Mouse (Mus musculus) embryonic facial prominence, embryonic 11.5 days (tissue): Measurements from ENCODE around the gene Dst. TPM values are rescaled to one million over a fixed set of nuclear protein-coding genes. Genes with fewer than 3 reads are reported as not detected.

ENCODE experiments used
- ATAC-seq: fragments of 200-750 bp; cut with Nextera tagmentation; replicated peaks from 2 replicates; pipeline ENCODE4 v1.8.0; 2017; ENCODE audit warnings: low read depth; ENCODE audit not compliant: insufficient number of reproducible peaks, low FRiP score, low TSS enrichment
- DNase-seq: peaks from one replicate; pipeline ENCODE4 v3.0.0-alpha.2; 2015; ENCODE audit warnings: low spot score
- H3K27ac ChIP-seq: fragments of 300-500 bp; sonication (generic); replicated peaks from 2 replicates; pipeline ENCODE4 v1.5.1; 2014; ENCODE audit warnings: mild to moderate bottlenecking, low read depth, low read length, control low read depth
- H3K27me3 ChIP-seq: fragments of 300-500 bp; sonication (generic); 2 replicates; pipeline ENCODE4 v1.6.1; 2014; ENCODE audit warnings: mild to moderate bottlenecking, low read length, moderate library complexity, mixed read lengths; ENCODE audit not compliant: control insufficient read depth, insufficient read depth
- H3K36me3 ChIP-seq: fragments of 300-500 bp; sonication (generic); replicated peaks from 2 replicates; pipeline ENCODE4 v1.6.1; 2014; ENCODE audit warnings: low read depth, mild to moderate bottlenecking, low read length, moderate library complexity, mixed read lengths; ENCODE audit not compliant: control insufficient read depth, insufficient read depth
- H3K4me1 ChIP-seq: fragments of 300-500 bp; sonication (generic); 2 replicates; pipeline ENCODE4 v1.6.1; 2014; ENCODE audit warnings: low read length, mixed read lengths; ENCODE audit not compliant: control insufficient read depth, insufficient read depth
- H3K4me2 ChIP-seq: fragments of 300-500 bp; sonication (generic); 2 replicates; pipeline ENCODE4 v1.6.1; 2014; ENCODE audit warnings: low read depth, mild to moderate bottlenecking, control low read depth, low read length, moderate library complexity
- H3K4me3 ChIP-seq: fragments of 300-500 bp; sonication (generic); 2 replicates; pipeline ENCODE4 v1.5.1; 2014; ENCODE audit warnings: low read depth, low read length, control low read depth
- H3K9ac ChIP-seq: fragments of 300-500 bp; sonication (generic); replicated peaks from 2 replicates; pipeline ENCODE4 v1.6.1; 2014; ENCODE audit warnings: mild to moderate bottlenecking, control low read depth, low read length
- H3K9me3 ChIP-seq: fragments of 300-500 bp; sonication (generic); replicated peaks from 2 replicates; pipeline ENCODE4 v1.6.1; 2016; ENCODE audit warnings: mild to moderate bottlenecking, low read length, inconsistent platforms, mixed read lengths; ENCODE audit not compliant: control insufficient read depth
- WGBS: fragments of 180-500 bp; shearing (Covaris S2); extraction: QIAGEN DNeasy Blood & Tissue Kit; methylation state at CpG from one replicate; pipeline ENCODE4 v1.1.7; 2014; 5-methylcytosine and 5-hydroxymethylcytosine counted together
- polyA plus RNA-seq: library from polyadenylated mRNA; unstranded; fragments of >200 nt; fragmentation: Nextera tagmentation; extraction: Ambion mirVana; gene quantifications from 2 replicates; pipeline ENCODE4 v1.2.1, GENCODE M21; 2014

Dst gene
- polyA plus RNA-seq, 1 experiment from 2014 or later = 20.7 TPM

GRCm38 (mm10) chr1:34268520-34268919 lies 360.5 kb downstream of the Dst start:
- Histone ChIP-seq H3K4me1 (no peaks in the 10 kb centered on the region), H3K36me3 (no peaks in the 10 kb centered on the region; the same call in none of the 2 replicates), H3K27ac (no peak overlapping the region), H3K9ac (no peak overlapping the region), H3K4me3 (no peak overlapping the region), H3K4me2 (no peak overlapping the region), H3K27me3 (no peaks in the 10 kb centered on the region), H3K9me3 (no peaks in the 10 kb centered on the region)
- DNase-seq (no peak), ATAC-seq (no peak)
- WGBS = 89% methylated on average over 13 of the region's 13 CpGs

- Histone ChIP-seq H3K9me3 (no peaks in the 10 kb centered on the region), H3K27ac (no peak overlapping the region), H3K4me1 (no peaks in the 10 kb centered on the region), H3K4me2 (no peak overlapping the region), H3K36me3 (no peaks in the 10 kb centered on the region; the same call in none of the 2 replicates), H3K27me3 (no peaks in the 10 kb centered on the region), H3K9ac (no peak overlapping the region), H3K4me3 (no peak overlapping the region)
- DNase-seq (no peak), ATAC-seq (no peak)
- WGBS = 87% methylated on average over 11 of the region's 11 CpGs
Observed at GRCm38 (mm10) chr1:34269578-34269977, 361.6 kb downstream of the Dst start.

GRCm38 (mm10) chr1:34273922-34274321 lies 365.9 kb downstream of the Dst start:
- Histone ChIP-seq H3K4me1 (no peaks in the 10 kb centered on the region), H3K36me3 (no peaks in the 10 kb centered on the region; the same call in none of the 2 replicates), H3K27me3 (no peaks in the 10 kb centered on the region), H3K9me3 (no peaks in the 10 kb centered on the region), H3K4me3 (no peak overlapping the region), H3K4me2 (no peak overlapping the region), H3K9ac (no peak overlapping the region), H3K27ac (no peak overlapping the region)
- DNase-seq = no peak
- 91% methylated on average over 12 of the region's 12 CpGs for WGBS
- no peak for ATAC-seq

GRCm38 (mm10) chr1:34275787-34276186 lies 367.8 kb downstream of the Dst start:
- no peak overlapping the region for H3K27ac ChIP-seq
- WGBS = 95% methylated on average over 13 of the region's 13 CpGs
- no peaks in the 10 kb centered on the region; the same call in 1 of the 2 replicates for H3K36me3 ChIP-seq
- ATAC-seq = no peak
- H3K9ac ChIP-seq = no peak overlapping the region
- H3K9me3 ChIP-seq = no peaks in the 10 kb centered on the region
- H3K4me3 ChIP-seq = no peak overlapping the region
- H3K4me1 ChIP-seq = no peaks in the 10 kb centered on the region
- no peak for DNase-seq
- no peak overlapping the region for H3K4me2 ChIP-seq
- no peaks in the 10 kb centered on the region for H3K27me3 ChIP-seq

GRCm38 (mm10) chr1:34276756-34277155 lies 368.7 kb downstream of the Dst start:
- no peaks in the 10 kb centered on the region for H3K36me3 ChIP-seq
- H3K9ac ChIP-seq = no peak overlapping the region
- DNase-seq = no peak
- no peak overlapping the region for H3K27ac ChIP-seq
- ATAC-seq = no peak
- WGBS = 93% methylated on average over 7 of the region's 7 CpGs
- H3K27me3 ChIP-seq = no peaks in the 10 kb centered on the region
- H3K4me1 ChIP-seq = no peaks in the 10 kb centered on the region
- no peak overlapping the region for H3K4me3 ChIP-seq
- no peak overlapping the region for H3K4me2 ChIP-seq
- H3K9me3 ChIP-seq = no peaks in the 10 kb centered on the region

- 89% methylated on average over 8 of the region's 8 CpGs for WGBS
- Histone ChIP-seq H3K36me3 (no peaks in the 10 kb centered on the region), H3K4me3 (no peak overlapping the region), H3K4me2 (no peak overlapping the region), H3K27ac (no peak overlapping the region), H3K9me3 (no peaks in the 10 kb centered on the region), H3K4me1 (no peaks in the 10 kb centered on the region), H3K27me3 (no peaks in the 10 kb centered on the region), H3K9ac (no peak overlapping the region)
- DNase-seq = no peak
- ATAC-seq = no peak
Observed at GRCm38 (mm10) chr1:34277259-34277658, 369.2 kb downstream of the Dst start.

GRCm38 (mm10) chr1:34283502-34283901 lies 375.5 kb downstream of the Dst start:
- WGBS = 84% methylated on average over 7 of the region's 7 CpGs
- ATAC-seq = no peak
- H3K36me3 ChIP-seq = no peaks in the 10 kb centered on the region

GRCm38 (mm10) chr1:34284979-34285378 lies 377.0 kb downstream of the Dst start:
- ATAC-seq = no peak
- no peak overlapping the region for H3K4me3 ChIP-seq
- H3K36me3 ChIP-seq = no peaks in the 10 kb centered on the region; the same call in 1 of the 2 replicates
- 90% methylated on average over 9 of the region's 9 CpGs for WGBS
- H3K27ac ChIP-seq = no peak overlapping the region
- H3K4me1 ChIP-seq = no peaks in the 10 kb centered on the region
- H3K9me3 ChIP-seq = no peaks in the 10 kb centered on the region
- H3K9ac ChIP-seq = no peak overlapping the region
- no peaks in the 10 kb centered on the region for H3K27me3 ChIP-seq
- DNase-seq = no peak
- no peak overlapping the region for H3K4me2 ChIP-seq

More at GRCm38 (mm10) chr1:34283502-34283901, 375.5 kb downstream of the Dst start:
- no peak for DNase-seq
- Histone ChIP-seq H3K4me1 (no peaks in the 10 kb centered on the region), H3K9me3 (no peaks in the 10 kb centered on the region), H3K9ac (no peak overlapping the region), H3K27ac (no peak overlapping the region), H3K27me3 (no peaks in the 10 kb centered on the region), H3K4me3 (no peak overlapping the region), H3K4me2 (no peak overlapping the region)
